Mouse (Mus musculus): ENCODE measurements around the gene Cdip1. TPM values are rescaled to one million over a fixed set of nuclear protein-coding genes. Genes with fewer than 3 reads are reported as not detected.
"Not testable (repeated sequence)": the region's sequence is repeated elsewhere in the genome, so short reads cannot be mapped to it uniquely, and the experiment has no call there.

Cdip1 gene
- 76.7 and 93.0 TPM in 2 replicates for polyA plus RNA-seq (2012; rRNA removed)

GRCm38 (mm10) chr16:4789810-4790559 is at the start of gene Cdip1:
Cdip1 (minus strand) TSS chr16:4790292.
- 1% methylated on average over 51 of the region's 51 CpGs for WGBS
- peak within 1 kb of the TSS; percentile 99 for H3K4me3 ChIP-seq (replicated peaks; ENCODE audit: extremely low read depth, low read depth, low read length)
- H3K4me1 ChIP-seq (ENCODE audit: control insufficient read depth, insufficient read depth, low read length), result peaks cover 8% of the 10 kb centered on the region; the same call in 1 of the 2 replicates
- DNase-seq, result peak; percentile 97
- peak; percentile 68; the same call in 1 of the 2 replicates for TF ChIP-seq POLR2A (IDR thresholded peaks at IDR 0.05; ENCODE audit: borderline replicate concordance, extremely low read depth, low read depth, low read length)
- TF ChIP-seq CTCF (IDR thresholded peaks at IDR 0.05; ENCODE audit: insufficient read depth, low read length), result no peak

- Histone ChIP-seq H3K4me3 (replicated peaks; ENCODE audit: extremely low read depth, low read depth, low read length) (no peak overlapping the region), H3K4me1 (ENCODE audit: control insufficient read depth, insufficient read depth, low read length) (no peaks in the 10 kb centered on the region)
- TF ChIP-seq POLR2A (IDR thresholded peaks at IDR 0.05; ENCODE audit: borderline replicate concordance, extremely low read depth, low read depth, low read length), result no peak
- no peak for TF ChIP-seq CTCF (IDR thresholded peaks at IDR 0.05; ENCODE audit: insufficient read depth, low read length)
- DNase-seq, result no peak
- 69% methylated on average over 3 of the region's 3 CpGs for WGBS
Observed at GRCm38 (mm10) chr16:4839552-4839951, 49.5 kb upstream of the Cdip1 start.

GRCm38 (mm10) chr16:4837631-4838030 is 47.5 kb upstream of the Cdip1 start:
- 79% methylated on average over 3 of the region's 3 CpGs for WGBS
- Histone ChIP-seq H3K4me3 (replicated peaks; ENCODE audit: extremely low read depth, low read depth, low read length) (no peak overlapping the region), H3K4me1 (ENCODE audit: control insufficient read depth, insufficient read depth, low read length) (no peaks in the 10 kb centered on the region)
- DNase-seq, result no peak
- TF ChIP-seq CTCF (IDR thresholded peaks at IDR 0.05; ENCODE audit: insufficient read depth, low read length) (no peak), POLR2A (IDR thresholded peaks at IDR 0.05; ENCODE audit: borderline replicate concordance, extremely low read depth, low read depth, low read length) (no peak)

GRCm38 (mm10) chr16:4835191-4835590 is 45.1 kb upstream of the Cdip1 start, which contains the start of gene 4930562C15Rik:
4930562C15Rik (plus strand) TSS chr16:4835416.
- H3K4me1 ChIP-seq (ENCODE audit: control insufficient read depth, insufficient read depth, low read length), result no peaks in the 10 kb centered on the region
- peak within 1 kb of the TSS; percentile 31 for H3K4me3 ChIP-seq (replicated peaks; ENCODE audit: extremely low read depth, low read depth, low read length)
- TF ChIP-seq POLR2A (IDR thresholded peaks at IDR 0.05; ENCODE audit: borderline replicate concordance, extremely low read depth, low read depth, low read length) (0 out of 2 replicates have a peak, but pooled peaks have one; percentile 9), CTCF (IDR thresholded peaks at IDR 0.05; ENCODE audit: insufficient read depth, low read length) (no peak)
- 75% methylated on average over 3 of the region's 3 CpGs for WGBS
- peak; percentile 31 for DNase-seq

GRCm38 (mm10) chr16:4833858-4834257 is 43.8 kb upstream of the Cdip1 start:
- no peak for DNase-seq
- 71% methylated on average over 2 of the region's 2 CpGs for WGBS
- no peak for TF ChIP-seq POLR2A (IDR thresholded peaks at IDR 0.05; ENCODE audit: borderline replicate concordance, extremely low read depth, low read depth, low read length)
- no peak for TF ChIP-seq CTCF (IDR thresholded peaks at IDR 0.05; ENCODE audit: insufficient read depth, low read length)
- Histone ChIP-seq H3K4me3 (replicated peaks; ENCODE audit: extremely low read depth, low read depth, low read length) (no peak overlapping the region), H3K4me1 (ENCODE audit: control insufficient read depth, insufficient read depth, low read length) (no peaks in the 10 kb centered on the region)

- no peak for DNase-seq
- 58% methylated on average over 15 of the region's 15 CpGs for WGBS
- H3K4me3 ChIP-seq (replicated peaks; ENCODE audit: extremely low read depth, low read depth, low read length), result no peak overlapping the region
- TF ChIP-seq CTCF (IDR thresholded peaks at IDR 0.05; ENCODE audit: insufficient read depth, low read length) (peak; percentile 14; the same call in 1 of the 2 replicates), POLR2A (IDR thresholded peaks at IDR 0.05; ENCODE audit: borderline replicate concordance, extremely low read depth, low read depth, low read length) (no peak)
- H3K4me1 ChIP-seq (ENCODE audit: control insufficient read depth, insufficient read depth, low read length), result no peaks in the 10 kb centered on the region
Observed at GRCm38 (mm10) chr16:4831650-4832419, 41.7 kb upstream of the Cdip1 start.

GRCm38 (mm10) chr16:4829271-4829900 is 39.3 kb upstream of the Cdip1 start:
- no peak for DNase-seq

GRCm38 (mm10) chr16:4827639-4828038 is 37.5 kb upstream of the Cdip1 start:
- WGBS, result 86% methylated on average over 5 of the region's 5 CpGs
- TF ChIP-seq CTCF (IDR thresholded peaks at IDR 0.05; ENCODE audit: insufficient read depth, low read length) (no peak), POLR2A (IDR thresholded peaks at IDR 0.05; ENCODE audit: borderline replicate concordance, extremely low read depth, low read depth, low read length) (no peak)
- Histone ChIP-seq H3K4me3 (replicated peaks; ENCODE audit: extremely low read depth, low read depth, low read length) (no peak overlapping the region), H3K4me1 (ENCODE audit: control insufficient read depth, insufficient read depth, low read length) (no peaks in the 10 kb centered on the region)
- no peak for DNase-seq

More at GRCm38 (mm10) chr16:4829271-4829900, 39.3 kb upstream of the Cdip1 start:
- 45% methylated on average over 6 of the region's 6 CpGs for WGBS
- TF ChIP-seq CTCF (IDR thresholded peaks at IDR 0.05; ENCODE audit: insufficient read depth, low read length), result no peak
- TF ChIP-seq POLR2A (IDR thresholded peaks at IDR 0.05; ENCODE audit: borderline replicate concordance, extremely low read depth, low read depth, low read length), result no peak
- Histone ChIP-seq H3K4me1 (ENCODE audit: control insufficient read depth, insufficient read depth, low read length) (no peaks in the 10 kb centered on the region), H3K4me3 (replicated peaks; ENCODE audit: extremely low read depth, low read depth, low read length) (no peak overlapping the region)

- not testable (repeated sequence) for H3K4me3 ChIP-seq (replicated peaks; ENCODE audit: extremely low read depth, low read depth, low read length); DNase-seq; H3K4me1 ChIP-seq (ENCODE audit: control insufficient read depth, insufficient read depth, low read length)
- 72% methylated on average over 5 of the region's 5 CpGs for WGBS
Observed at GRCm38 (mm10) chr16:4824466-4824865, 34.4 kb upstream of the Cdip1 start.
